Mouse (Mus musculus): ENCODE measurements around the gene Olfr1093. TPM values are rescaled to one million over a fixed set of nuclear protein-coding genes. Genes with fewer than 3 reads are reported as not detected.

Olfr1093 gene
- polyA plus RNA-seq (2014; fragmentation: Illumina TruSeq; extraction: RNeasy Lipid Tissue Mini Kit (QIAGEN cat#74804); ENCODE audit: low read depth, low replicate concordance), result not detected

DNA sequence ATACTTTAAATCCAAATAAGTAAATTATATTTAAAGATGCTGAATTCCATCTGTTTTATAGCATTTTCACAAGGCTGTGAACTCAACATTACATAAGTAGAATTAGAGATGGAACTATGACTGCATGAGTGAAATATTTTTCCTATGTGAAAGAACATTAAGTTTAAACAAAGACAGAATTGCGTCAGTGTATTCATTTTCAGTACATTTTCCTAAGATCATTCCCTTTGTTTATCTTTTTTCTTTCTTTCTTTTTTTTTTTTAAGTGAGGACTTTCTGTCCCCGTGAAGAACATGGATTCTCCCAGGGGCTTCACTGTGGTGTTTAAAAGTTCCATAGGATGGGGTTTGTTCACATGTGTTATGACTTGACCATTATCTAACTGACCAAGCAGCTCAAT is at the start of gene Olfr1093:
Gene Olfr1093 (plus strand): TSS at position 301 of the 400 bp plus-strand sequence.

DNA sequence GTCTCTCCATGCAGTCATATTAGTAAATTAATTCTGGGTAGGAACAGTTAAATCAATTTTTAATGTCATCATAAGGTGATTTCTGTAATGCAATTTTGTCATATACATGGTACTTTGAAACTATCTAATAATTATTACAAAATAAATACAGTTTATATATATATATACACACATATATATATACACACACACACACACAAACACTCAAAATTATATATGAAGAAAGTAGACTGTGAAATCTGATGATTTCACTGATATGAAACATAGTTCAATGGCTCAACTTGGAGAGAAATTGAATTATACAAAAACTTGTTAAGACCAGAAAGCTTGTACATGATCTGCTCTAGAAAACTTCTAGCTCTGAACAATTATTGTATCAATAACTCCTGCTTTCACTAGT is 48.7 kb upstream of the Olfr1093 start, which contains the start of gene Olfr1089:
Gene Olfr1089 (minus strand): TSS at position 101 of the 400 bp plus-strand sequence.

DNA sequence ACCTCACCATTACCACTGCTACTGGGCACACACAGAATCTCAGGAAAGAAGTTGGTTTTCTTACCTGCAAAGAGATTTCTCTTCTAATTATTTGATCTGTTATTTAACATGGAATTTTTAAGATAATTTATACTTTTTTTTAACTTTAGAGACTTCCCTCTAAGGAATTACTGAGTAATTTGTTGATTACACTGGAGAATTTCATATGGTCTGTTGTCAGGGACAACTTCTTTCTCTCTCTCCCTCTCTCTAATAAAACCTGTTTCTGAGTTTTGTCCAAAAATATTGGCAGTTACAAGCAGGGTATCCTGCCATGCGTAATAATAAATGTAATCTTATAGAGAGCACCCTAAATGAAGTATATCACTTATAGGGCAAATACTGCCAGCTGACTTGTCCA is 23.4 kb upstream of the Olfr1093 start, which contains the start of gene Olfr1090:
Gene Olfr1090 (minus strand): TSS at position 101 of the 400 bp plus-strand sequence.

DNA sequence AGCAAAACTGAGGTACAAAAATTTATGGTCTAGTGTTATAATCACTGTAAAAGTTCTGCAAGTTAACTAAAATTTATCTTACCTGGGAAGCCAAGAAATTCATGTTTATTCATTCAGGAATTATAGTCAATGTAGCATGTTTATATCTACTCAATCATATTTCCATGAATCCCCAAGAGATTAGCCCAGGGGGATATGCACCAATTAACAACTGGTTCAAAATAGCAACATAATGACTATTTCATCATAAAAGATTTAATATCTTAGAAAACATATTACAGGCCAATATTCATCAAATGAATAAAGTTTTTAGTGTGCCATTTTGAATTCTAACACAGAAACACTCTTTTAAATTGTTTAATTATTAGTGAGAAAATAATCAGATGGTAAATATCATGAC is 27.6 kb downstream of the Olfr1093 start, which contains the start of gene Olfr141:
Gene Olfr141 (minus strand): TSS at position 101 of the 400 bp plus-strand sequence.

DNA sequence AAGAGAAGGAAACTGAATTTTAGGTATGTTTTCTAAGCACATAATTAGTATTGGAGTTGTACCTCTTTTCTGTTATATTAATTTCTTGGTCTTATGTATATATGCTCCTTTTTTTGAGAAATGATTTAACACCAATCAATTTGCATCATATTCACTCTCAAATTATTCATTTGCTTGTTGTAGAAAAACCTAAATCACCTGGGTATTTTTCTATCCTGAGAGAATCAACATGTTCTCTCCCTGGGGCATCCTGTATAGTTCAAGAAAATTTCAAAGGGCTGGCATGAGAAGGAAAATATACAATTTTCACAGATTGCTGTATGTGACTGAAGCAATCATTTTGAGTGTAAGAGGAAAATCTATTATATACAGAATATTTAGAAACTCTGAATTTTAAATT is 42.1 kb downstream of the Olfr1093 start, which contains the start of gene Olfr1094:
Gene Olfr1094 (plus strand): TSS at position 301 of the 400 bp plus-strand sequence.

Other genes with a start within 250 kb of the Olfr1093 start
- gene Olfr1079, start 240.0 kb upstream of the Olfr1093 start, polyA plus RNA-seq (2014; fragmentation: Illumina TruSeq; extraction: RNeasy Lipid Tissue Mini Kit (QIAGEN cat#74804); ENCODE audit: low read depth, low replicate concordance), result not detected
- not detected for gene Olfr1080, start 224.2 kb upstream of the Olfr1093 start, polyA plus RNA-seq (2014; fragmentation: Illumina TruSeq; extraction: RNeasy Lipid Tissue Mini Kit (QIAGEN cat#74804); ENCODE audit: low read depth, low replicate concordance)
- gene Olfr1082, start 183.5 kb upstream of the Olfr1093 start, polyA plus RNA-seq (2014; fragmentation: Illumina TruSeq; extraction: RNeasy Lipid Tissue Mini Kit (QIAGEN cat#74804); ENCODE audit: low read depth, low replicate concordance), result not detected
- gene Olfr1084, start 142.8 kb upstream of the Olfr1093 start, polyA plus RNA-seq (2014; fragmentation: Illumina TruSeq; extraction: RNeasy Lipid Tissue Mini Kit (QIAGEN cat#74804); ENCODE audit: low read depth, low replicate concordance), result not detected
- not detected for gene Olfr1085, start 120.5 kb upstream of the Olfr1093 start, polyA plus RNA-seq (2014; fragmentation: Illumina TruSeq; extraction: RNeasy Lipid Tissue Mini Kit (QIAGEN cat#74804); ENCODE audit: low read depth, low replicate concordance)
- not detected for gene Olfr1086, start 102.4 kb upstream of the Olfr1093 start, polyA plus RNA-seq (2014; fragmentation: Illumina TruSeq; extraction: RNeasy Lipid Tissue Mini Kit (QIAGEN cat#74804); ENCODE audit: low read depth, low replicate concordance)
- gene Olfr1087, start 84.1 kb upstream of the Olfr1093 start, polyA plus RNA-seq (2014; fragmentation: Illumina TruSeq; extraction: RNeasy Lipid Tissue Mini Kit (QIAGEN cat#74804); ENCODE audit: low read depth, low replicate concordance), result not detected
- gene Olfr1089, start 48.8 kb upstream of the Olfr1093 start, polyA plus RNA-seq (2014; fragmentation: Illumina TruSeq; extraction: RNeasy Lipid Tissue Mini Kit (QIAGEN cat#74804); ENCODE audit: low read depth, low replicate concordance), result not detected
- not detected for gene Olfr1090, start 23.5 kb upstream of the Olfr1093 start, polyA plus RNA-seq (2014; fragmentation: Illumina TruSeq; extraction: RNeasy Lipid Tissue Mini Kit (QIAGEN cat#74804); ENCODE audit: low read depth, low replicate concordance)
- not detected for gene Olfr141, start 27.5 kb downstream of the Olfr1093 start, polyA plus RNA-seq (2014; fragmentation: Illumina TruSeq; extraction: RNeasy Lipid Tissue Mini Kit (QIAGEN cat#74804); ENCODE audit: low read depth, low replicate concordance)
- not detected for gene Olfr1094, start 42.2 kb downstream of the Olfr1093 start, polyA plus RNA-seq (2014; fragmentation: Illumina TruSeq; extraction: RNeasy Lipid Tissue Mini Kit (QIAGEN cat#74804); ENCODE audit: low read depth, low replicate concordance)
- not detected for gene Olfr1095, start 69.2 kb downstream of the Olfr1093 start, polyA plus RNA-seq (2014; fragmentation: Illumina TruSeq; extraction: RNeasy Lipid Tissue Mini Kit (QIAGEN cat#74804); ENCODE audit: low read depth, low replicate concordance)
- gene Gm13723, start 92.3 kb downstream of the Olfr1093 start, polyA plus RNA-seq (2014; fragmentation: Illumina TruSeq; extraction: RNeasy Lipid Tissue Mini Kit (QIAGEN cat#74804); ENCODE audit: low read depth, low replicate concordance), result not detected
- not detected for gene Olfr1097, start 109.7 kb downstream of the Olfr1093 start, polyA plus RNA-seq (2014; fragmentation: Illumina TruSeq; extraction: RNeasy Lipid Tissue Mini Kit (QIAGEN cat#74804); ENCODE audit: low read depth, low replicate concordance)
- not detected for gene Olfr1098, start 142.1 kb downstream of the Olfr1093 start, polyA plus RNA-seq (2014; fragmentation: Illumina TruSeq; extraction: RNeasy Lipid Tissue Mini Kit (QIAGEN cat#74804); ENCODE audit: low read depth, low replicate concordance)
- gene Olfr1099, start 178.2 kb downstream of the Olfr1093 start, polyA plus RNA-seq (2014; fragmentation: Illumina TruSeq; extraction: RNeasy Lipid Tissue Mini Kit (QIAGEN cat#74804); ENCODE audit: low read depth, low replicate concordance), result not detected
- not detected for gene Olfr1100, start 197.5 kb downstream of the Olfr1093 start, polyA plus RNA-seq (2014; fragmentation: Illumina TruSeq; extraction: RNeasy Lipid Tissue Mini Kit (QIAGEN cat#74804); ENCODE audit: low read depth, low replicate concordance)
- gene Olfr1101, start 208.7 kb downstream of the Olfr1093 start, polyA plus RNA-seq (2014; fragmentation: Illumina TruSeq; extraction: RNeasy Lipid Tissue Mini Kit (QIAGEN cat#74804); ENCODE audit: low read depth, low replicate concordance), result not detected
- gene Olfr1102, start 215.9 kb downstream of the Olfr1093 start, polyA plus RNA-seq (2014; fragmentation: Illumina TruSeq; extraction: RNeasy Lipid Tissue Mini Kit (QIAGEN cat#74804); ENCODE audit: low read depth, low replicate concordance), result not detected
- not detected for gene Olfr1104, start 244.6 kb downstream of the Olfr1093 start, polyA plus RNA-seq (2014; fragmentation: Illumina TruSeq; extraction: RNeasy Lipid Tissue Mini Kit (QIAGEN cat#74804); ENCODE audit: low read depth, low replicate concordance)